In the genomic region with DNA sequence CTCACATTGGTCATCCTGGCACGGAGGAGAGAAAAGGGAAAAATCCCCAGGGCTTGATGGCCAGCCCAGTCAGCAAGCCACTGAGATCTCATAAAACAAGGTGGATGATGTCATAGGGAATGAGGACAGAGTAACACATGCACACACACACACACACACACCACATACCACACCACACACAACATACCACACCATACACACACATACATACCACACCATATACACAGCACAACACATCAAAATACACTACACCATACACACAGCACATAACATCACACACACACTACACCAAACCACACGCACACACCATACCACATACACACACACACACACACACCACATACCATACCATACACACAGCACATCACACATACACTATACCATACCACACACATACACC, we compare ENCODE assay signal across 21 mouse cellular contexts.
DNase-seq lines count a peak whose midpoint lies in the region; ATAC-seq lines count a peak whose summit lies in the region.
"Had no signal": no experiment of that assay in that cellular context is flagged by ENCODE, and none has a peak within 500 bp of the region (broad histone marks: within the 10 kb centered on the region; RNA-seq: fewer than 3 reads in every experiment).

No protein-coding gene starts in this region.

- WGBS in forebrain, embryonic 13.5 days: 81% methylated on average over 2 of the region's 2 CpGs
- 85% methylated on average over 2 of the region's 2 CpGs for WGBS in forebrain, embryonic 11.5 days
- 75% methylated on average over 2 of the region's 2 CpGs for WGBS in hindbrain, embryonic 15.5 days
- 88% methylated on average over 2 of the region's 2 CpGs for WGBS in hindbrain, embryonic 13.5 days
- 92% methylated on average over 2 of the region's 2 CpGs for WGBS in midbrain, embryonic 12.5 days
- 75% methylated on average over 2 of the region's 2 CpGs for WGBS in midbrain, embryonic 14.5 days
- WGBS in forebrain, embryonic 15.5 days: 79% methylated on average over 2 of the region's 2 CpGs

- no peak overlapping the region for H3K4me3 ChIP-seq in forebrain, embryonic 13.5 days
- no peak overlapping the region for H3K4me3 ChIP-seq in forebrain, embryonic 11.5 days (ENCODE audit: low read depth, low read length)
- H3K4me3 ChIP-seq in hindbrain, embryonic 15.5 days: no peak overlapping the region
- H3K4me3 ChIP-seq in hindbrain, embryonic 13.5 days: no peak overlapping the region
- no peak overlapping the region for H3K4me3 ChIP-seq in midbrain, embryonic 12.5 days
- H3K4me3 ChIP-seq in midbrain, embryonic 14.5 days (replicated peaks; ENCODE audit: low read depth, low read length): no peak overlapping the region
- no peak overlapping the region for H3K4me3 ChIP-seq in forebrain, embryonic 15.5 days
- H3K4me3 ChIP-seq: gastrocnemius, adult 2 months; intestine, embryonic 15.5 days; neural tube, embryonic 12.5 days had no signal

- H3K27ac ChIP-seq in forebrain, embryonic 13.5 days: 0 out of 2 replicates have a peak overlapping the region, but pooled peaks have one; percentile 73
- no peak overlapping the region for H3K27ac ChIP-seq in forebrain, embryonic 11.5 days (ENCODE audit: low read depth, low read length)
- H3K27ac ChIP-seq in hindbrain, embryonic 15.5 days (replicated peaks): no peak overlapping the region
- no peak overlapping the region for H3K27ac ChIP-seq in hindbrain, embryonic 13.5 days
- 0 out of 2 replicates have a peak overlapping the region, but pooled peaks have one; percentile 20 for H3K27ac ChIP-seq in midbrain, embryonic 12.5 days (replicated peaks)
- H3K27ac ChIP-seq in midbrain, embryonic 14.5 days (replicated peaks; ENCODE audit: low read depth, low read length): no peak overlapping the region; the same call in 1 of the 2 replicates
- no peak overlapping the region for H3K27ac ChIP-seq in forebrain, embryonic 15.5 days (replicated peaks)
- H3K27ac ChIP-seq: gastrocnemius, adult 2 months; intestine, embryonic 15.5 days; neural tube, embryonic 12.5 days had no signal

- DNase-seq in forebrain, embryonic 11.5 days (ENCODE audit: low spot score): no peak
- no peak for DNase-seq in midbrain, embryonic 14.5 days
- DNase-seq: adrenal gland, postnatal 14 days; cerebellum, adult 8-10 months; cerebellum, postnatal 36 days; gastrocnemius, adult 2 months; kidney, adult 9 months; kidney, postnatal 14 days; left cerebral cortex, postnatal 4 days; lung, postnatal 10 days; right cerebral cortex, adult 18-20 months; right cerebral cortex, postnatal 4 days; thymus, postnatal 14 days had no signal

- H3K9me3 ChIP-seq in forebrain, embryonic 13.5 days (replicated peaks): no peaks in the 10 kb centered on the region
- H3K9me3 ChIP-seq in forebrain, embryonic 11.5 days (ENCODE audit: control insufficient read depth, low read length): no peaks in the 10 kb centered on the region
- H3K9me3 ChIP-seq in hindbrain, embryonic 15.5 days: no peaks in the 10 kb centered on the region
- no peaks in the 10 kb centered on the region for H3K9me3 ChIP-seq in hindbrain, embryonic 13.5 days
- no peaks in the 10 kb centered on the region for H3K9me3 ChIP-seq in midbrain, embryonic 12.5 days
- no peaks in the 10 kb centered on the region for H3K9me3 ChIP-seq in midbrain, embryonic 14.5 days (ENCODE audit: control insufficient read depth, low read length)
- no peaks in the 10 kb centered on the region for H3K9me3 ChIP-seq in forebrain, embryonic 15.5 days
- H3K9me3 ChIP-seq: intestine, embryonic 15.5 days; neural tube, embryonic 12.5 days had no signal

- ATAC-seq in forebrain, embryonic 13.5 days: 0 out of 2 replicates have a peak, but pooled peaks have one; percentile 27
- no peak for ATAC-seq in forebrain, embryonic 11.5 days (replicated peaks; ENCODE audit: low FRiP score)
- ATAC-seq in hindbrain, embryonic 15.5 days (ENCODE audit: low FRiP score, low read depth): peak; percentile 66; the same call in 1 of the 2 replicates
- no peak for ATAC-seq in hindbrain, embryonic 13.5 days (ENCODE audit: low FRiP score)
- ATAC-seq in midbrain, embryonic 12.5 days (ENCODE audit: low FRiP score, low read depth): 0 out of 2 replicates have a peak, but pooled peaks have one; percentile 38
- ATAC-seq in midbrain, embryonic 14.5 days (ENCODE audit: low FRiP score, low TSS enrichment): no peak
- ATAC-seq in forebrain, embryonic 15.5 days (replicated peaks): peak; percentile 48; the same call in 1 of the 2 replicates
- ATAC-seq: CD4-positive, CD25-positive, alpha-beta regulatory T cell, adult 4 months; intestine, embryonic 15.5 days had no signal

- no peaks in the 10 kb centered on the region for H3K36me3 ChIP-seq in forebrain, embryonic 13.5 days (ENCODE audit: poor library complexity, severe bottlenecking)
- no peaks in the 10 kb centered on the region for H3K36me3 ChIP-seq in forebrain, embryonic 11.5 days (ENCODE audit: control insufficient read depth, insufficient read depth, low read length)
- H3K36me3 ChIP-seq in hindbrain, embryonic 15.5 days: no peaks in the 10 kb centered on the region
- no peaks in the 10 kb centered on the region for H3K36me3 ChIP-seq in hindbrain, embryonic 13.5 days
- no peaks in the 10 kb centered on the region for H3K36me3 ChIP-seq in midbrain, embryonic 12.5 days
- no peaks in the 10 kb centered on the region for H3K36me3 ChIP-seq in midbrain, embryonic 14.5 days (ENCODE audit: control insufficient read depth, insufficient read depth, low read length)
- no peaks in the 10 kb centered on the region for H3K36me3 ChIP-seq in forebrain, embryonic 15.5 days
- H3K36me3 ChIP-seq: intestine, embryonic 15.5 days; neural tube, embryonic 12.5 days had no signal

- no peak overlapping the region for H3K9ac ChIP-seq in forebrain, embryonic 13.5 days
- no peak overlapping the region for H3K9ac ChIP-seq in forebrain, embryonic 11.5 days (ENCODE audit: low read length)
- no peak overlapping the region for H3K9ac ChIP-seq in hindbrain, embryonic 15.5 days
- H3K9ac ChIP-seq in hindbrain, embryonic 13.5 days: no peak overlapping the region
- H3K9ac ChIP-seq in midbrain, embryonic 12.5 days (replicated peaks): no peak overlapping the region
- H3K9ac ChIP-seq in midbrain, embryonic 14.5 days (replicated peaks; ENCODE audit: low read length): no peak overlapping the region
- H3K9ac ChIP-seq in forebrain, embryonic 15.5 days (replicated peaks): no peak overlapping the region
- H3K9ac ChIP-seq: intestine, embryonic 15.5 days; neural tube, embryonic 12.5 days had no signal

- no peak overlapping the region for H3K4me2 ChIP-seq in forebrain, embryonic 13.5 days
- H3K4me2 ChIP-seq in forebrain, embryonic 11.5 days (ENCODE audit: low read depth, low read length, severe bottlenecking): no peak overlapping the region
- no peak overlapping the region for H3K4me2 ChIP-seq in hindbrain, embryonic 15.5 days
- H3K4me2 ChIP-seq in hindbrain, embryonic 13.5 days: no peak overlapping the region
- no peak overlapping the region for H3K4me2 ChIP-seq in midbrain, embryonic 12.5 days (replicated peaks)
- no peak overlapping the region for H3K4me2 ChIP-seq in midbrain, embryonic 14.5 days (ENCODE audit: low read length)
- H3K4me2 ChIP-seq in forebrain, embryonic 15.5 days (replicated peaks): no peak overlapping the region
- H3K4me2 ChIP-seq: intestine, embryonic 15.5 days; neural tube, embryonic 12.5 days had no signal

- peaks cover 40% of the 10 kb centered on the region for H3K4me1 ChIP-seq in forebrain, embryonic 13.5 days
- no peaks in the 10 kb centered on the region for H3K4me1 ChIP-seq in forebrain, embryonic 11.5 days (replicated peaks; ENCODE audit: control insufficient read depth, insufficient read depth, low read length)
- peaks cover 25% of the 10 kb centered on the region; the same call in 1 of the 2 replicates for H3K4me1 ChIP-seq in hindbrain, embryonic 15.5 days (replicated peaks)
- H3K4me1 ChIP-seq in hindbrain, embryonic 13.5 days (replicated peaks): peaks cover 29% of the 10 kb centered on the region
- H3K4me1 ChIP-seq in midbrain, embryonic 12.5 days: peaks cover 22% of the 10 kb centered on the region
- peaks cover 16% of the 10 kb centered on the region; the same call in 1 of the 2 replicates for H3K4me1 ChIP-seq in midbrain, embryonic 14.5 days (ENCODE audit: control insufficient read depth, insufficient read depth, low read length)
- peaks cover 20% of the 10 kb centered on the region for H3K4me1 ChIP-seq in forebrain, embryonic 15.5 days
- H3K4me1 ChIP-seq: intestine, embryonic 15.5 days had no signal

- no peaks in the 10 kb centered on the region for H3K27me3 ChIP-seq in forebrain, embryonic 13.5 days
- H3K27me3 ChIP-seq in forebrain, embryonic 11.5 days (ENCODE audit: control insufficient read depth, insufficient read depth, low read length): no peaks in the 10 kb centered on the region
- no peaks in the 10 kb centered on the region for H3K27me3 ChIP-seq in hindbrain, embryonic 15.5 days
- no peaks in the 10 kb centered on the region for H3K27me3 ChIP-seq in hindbrain, embryonic 13.5 days
- H3K27me3 ChIP-seq in midbrain, embryonic 12.5 days: no peaks in the 10 kb centered on the region
- H3K27me3 ChIP-seq in midbrain, embryonic 14.5 days (ENCODE audit: control insufficient read depth, insufficient read depth, low read length): no peaks in the 10 kb centered on the region
- no peaks in the 10 kb centered on the region for H3K27me3 ChIP-seq in forebrain, embryonic 15.5 days
- H3K27me3 ChIP-seq: intestine, embryonic 15.5 days; neural tube, embryonic 12.5 days had no signal

Comparison
In these comparisons a context has a peak if more than half of its experiments do, and no peak if none do; other contexts are left out.
1. ATAC-seq: peak in forebrain, embryonic 13.5 days (single experiment), hindbrain, embryonic 15.5 days (single experiment), midbrain, embryonic 12.5 days (single experiment) and forebrain, embryonic 15.5 days (single experiment); none in forebrain, embryonic 11.5 days (single experiment), hindbrain, embryonic 13.5 days (single experiment) and midbrain, embryonic 14.5 days (single experiment).
2. H3K27ac ChIP-seq: peak in forebrain, embryonic 13.5 days (single experiment) and midbrain, embryonic 12.5 days (single experiment); none in forebrain, embryonic 11.5 days (single experiment), hindbrain, embryonic 15.5 days (single experiment), hindbrain, embryonic 13.5 days (single experiment), midbrain, embryonic 14.5 days (single experiment) and forebrain, embryonic 15.5 days (single experiment).